Mouse (Mus musculus) myocyte (in vitro differentiated cells): ENCODE results near the gene Rnf126.

ENCODE experiments used
- E2F4 ChIP-seq: IDR thresholded peaks from one replicate; pipeline ENCODE4 v1.6.1; 2011; ENCODE audit warnings: mild to moderate bottlenecking, control low read depth, moderate library complexity; ENCODE audit not compliant: insufficient read depth
- POLR2A ChIP-seq: IDR thresholded peaks from one replicate; pipeline ENCODE4 v1.6.1; 2011; ENCODE audit warnings: low read depth, mild to moderate bottlenecking, control low read depth, moderate library complexity; ENCODE audit not compliant: insufficient read length
- POLR2AphosphoS2 ChIP-seq: IDR thresholded peaks from one replicate; pipeline ENCODE4 v1.6.1; 2011; ENCODE audit warnings: low read depth, control low read depth; ENCODE audit not compliant: insufficient read length
- SRF ChIP-seq: IDR thresholded peaks from one replicate; pipeline ENCODE4 v1.6.1; 2011; ENCODE audit warnings: low read depth; ENCODE audit not compliant: control insufficient read depth, insufficient read length
- TCF12 ChIP-seq: IDR thresholded peaks from one replicate; pipeline ENCODE4 v1.6.1; 2011; ENCODE audit warnings: mild to moderate bottlenecking, control low read depth; ENCODE audit not compliant: poor library complexity, insufficient read depth, severe bottlenecking
- USF1 ChIP-seq: IDR thresholded peaks from one replicate; pipeline ENCODE4 v1.6.1; 2011; ENCODE audit warnings: low read depth, mild to moderate bottlenecking, control low read depth, moderate library complexity

- TF ChIP-seq USF1 (no peak), POLR2AphosphoS2 (no peak), E2F4 (no peak), SRF (no peak), POLR2A (no peak), TCF12 (no peak)
These were observed 1.5 kb downstream of the Rnf126 start for GRCm38 (mm10) chr10:79765228-79765745.
